Mouse (Mus musculus) brain, embryonic 14.5 days (tissue): ENCODE data around the gene Pcp2.

Source experiments
- CTCF ChIP-seq: fragments of 200-500 bp; IDR thresholded peaks from 2 replicates; pipeline ENCODE4 v1.5.1; 2012; ENCODE audit warnings: inconsistent platforms, mild to moderate bottlenecking, moderate library complexity, borderline replicate concordance; ENCODE audit not compliant: insufficient read depth, insufficient read length; ENCODE audit errors: extremely low read depth
- POLR2A ChIP-seq: fragments of 200-500 bp; IDR thresholded peaks from 2 replicates; pipeline ENCODE4 v1.6.1; 2012; ENCODE audit warnings: mild to moderate bottlenecking, inconsistent platforms, borderline replicate concordance; ENCODE audit not compliant: poor library complexity, insufficient read depth, insufficient read length, severe bottlenecking; ENCODE audit errors: extremely low read depth

GRCm38 (mm10) chr8:3586993-3587390 lies 38.4 kb downstream of the Pcp2 start, which contains the start of gene Camsap3:
- TF ChIP-seq POLR2A (no peak), CTCF (no peak)
